ENCODE assay signal across 8 mouse cellular contexts in the genomic region with DNA sequence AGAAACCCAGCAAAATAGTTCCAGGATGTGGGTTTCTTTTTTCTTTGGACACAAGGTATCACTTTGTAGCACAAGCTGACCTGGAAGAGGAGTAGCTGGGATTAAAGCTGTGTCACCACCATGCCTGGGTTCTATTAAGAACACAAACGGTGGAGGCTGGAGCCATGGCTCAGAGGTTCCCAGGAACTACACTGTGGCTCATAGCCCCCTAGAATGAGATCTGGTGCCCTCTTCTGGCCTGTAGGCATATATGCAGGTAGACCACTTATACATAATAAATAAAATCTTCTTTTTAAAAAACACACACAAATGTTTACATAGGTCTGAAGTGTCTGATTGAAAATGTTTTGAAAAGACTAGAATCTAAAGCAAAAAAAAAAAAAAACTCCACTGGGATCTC. TPM values are rescaled to one million over a fixed set of nuclear protein-coding genes. Genes with fewer than 3 reads are reported as not detected.
DNase-seq lines count a peak whose midpoint lies in the region; ATAC-seq and TF ChIP-seq lines count a peak whose summit lies in the region.

No protein-coding gene starts in this region.

- H3K27ac ChIP-seq in MEL (ENCODE audit: control insufficient read depth, low read depth, low read length) = no peak overlapping the region
- no peak overlapping the region for H3K27ac ChIP-seq in cerebellum, adult 2 months (ENCODE audit: insufficient read depth, low read length)
- no peak overlapping the region for H3K27ac ChIP-seq in limb, embryonic 14.5 days (replicated peaks; ENCODE audit: low read depth, low read length)
- H3K27ac ChIP-seq in neural tube, embryonic 15.5 days (replicated peaks) = no peak overlapping the region

- no peak overlapping the region for H3K4me2 ChIP-seq in limb, embryonic 14.5 days (replicated peaks; ENCODE audit: low read depth, low read length, severe bottlenecking)
- H3K4me2 ChIP-seq in neural tube, embryonic 15.5 days = no peak overlapping the region

- 0% methylated on average over 1 of the region's 1 CpGs for WGBS in cerebellum, adult 2 months
- 0% methylated on average over 1 of the region's 1 CpGs for WGBS in limb, embryonic 14.5 days
- 3% methylated on average over 1 of the region's 1 CpGs for WGBS in neural tube, embryonic 15.5 days

- no peak overlapping the region for H3K4me3 ChIP-seq in MEL (ENCODE audit: control insufficient read depth in 1 of 2, insufficient read depth in 1 of 2, low read depth in 2 of 2, low read length in 2 of 2)
- H3K4me3 ChIP-seq in cerebellum, adult 2 months (replicated peaks; ENCODE audit: insufficient read depth, low read depth, low read length) = no peak overlapping the region
- H3K4me3 ChIP-seq in limb, embryonic 14.5 days (replicated peaks; ENCODE audit: low read length) = no peak overlapping the region
- H3K4me3 ChIP-seq in neural tube, embryonic 15.5 days (replicated peaks) = no peak overlapping the region

- H3K4me1 ChIP-seq in MEL (ENCODE audit: control insufficient read depth in 1 of 2, insufficient read depth in 2 of 2, low read length in 2 of 2) = no peaks in the 10 kb centered on the region
- no peaks in the 10 kb centered on the region; the same call in none of the 2 replicates for H3K4me1 ChIP-seq in cerebellum, adult 2 months (ENCODE audit: control insufficient read depth, insufficient read depth, low read length)
- no peaks in the 10 kb centered on the region for H3K4me1 ChIP-seq in limb, embryonic 14.5 days (ENCODE audit: control insufficient read depth, insufficient read depth, low read length)
- no peaks in the 10 kb centered on the region for H3K4me1 ChIP-seq in neural tube, embryonic 15.5 days

- TF ChIP-seq CTCF in MEL (IDR thresholded peaks at IDR 0.05 in 2 of 3, conservative IDR thresholded peaks at IDR 0.05 in 1 of 3; ENCODE audit: control insufficient read depth in 1 of 3, insufficient read depth in 1 of 3, low read depth in 2 of 3, low read length in 3 of 3, poor library complexity in 1 of 3, severe bottlenecking in 1 of 3) = peak; percentile 55 to 59 (median 56)
- TF ChIP-seq CTCF in cerebellum, adult 2 months (IDR thresholded peaks at IDR 0.05; ENCODE audit: borderline replicate concordance, insufficient read depth, low read depth, low read length) = peak; percentile 66; the same call in 1 of the 2 replicates

- DNase-seq in left cerebral cortex, adult 18-20 months (ENCODE audit: low spot score in 2 of 2) = peak; percentile 23 to 50
- DNase-seq in left cerebral cortex, adult 8-10 months (ENCODE audit: low spot score in 2 of 2) = no peak
- peak; percentile 73 for DNase-seq in MEL (ENCODE audit: low read depth, low spot score)
- DNase-seq in cerebellum, adult 2 months = peak; percentile 39 to 40
- peak; percentile 43 for DNase-seq in limb, embryonic 14.5 days (ENCODE audit: low spot score)
- DNase-seq in urinary bladder, adult 2 months (ENCODE audit: low spot score) = no peak

- H3K27me3 ChIP-seq in MEL (ENCODE audit: control insufficient read depth in 1 of 2, insufficient read depth in 2 of 2, low read length in 2 of 2) = no peaks in the 10 kb centered on the region
- H3K27me3 ChIP-seq in cerebellum, adult 2 months (ENCODE audit: control insufficient read depth, insufficient read depth, low read length) = no peaks in the 10 kb centered on the region
- no peaks in the 10 kb centered on the region for H3K27me3 ChIP-seq in limb, embryonic 14.5 days (ENCODE audit: control insufficient read depth, insufficient read depth, low read length)
- no peaks in the 10 kb centered on the region for H3K27me3 ChIP-seq in neural tube, embryonic 15.5 days (replicated peaks)

- no peak overlapping the region for H3K9ac ChIP-seq in MEL (ENCODE audit: control insufficient read depth, low read depth, low read length, poor library complexity, severe bottlenecking)
- H3K9ac ChIP-seq in limb, embryonic 14.5 days (ENCODE audit: low read depth, low read length, severe bottlenecking) = no peak overlapping the region
- H3K9ac ChIP-seq in neural tube, embryonic 15.5 days (replicated peaks) = no peak overlapping the region

- TF ChIP-seq POLR2A in MEL (IDR thresholded peaks at IDR 0.05; ENCODE audit: control insufficient read depth in 1 of 2, insufficient read depth in 1 of 2, low read depth in 1 of 2, low read length in 2 of 2, poor library complexity in 1 of 2) = no peak
- no peak for TF ChIP-seq POLR2A in cerebellum, adult 2 months (IDR thresholded peaks at IDR 0.05; ENCODE audit: borderline replicate concordance, insufficient read depth, low read length)
- TF ChIP-seq POLR2A in limb, embryonic 14.5 days (IDR thresholded peaks at IDR 0.05; ENCODE audit: borderline replicate concordance, extremely low read depth, insufficient read depth, insufficient read length) = no peak

- TF ChIP-seq RAD21 in MEL (IDR thresholded peaks at IDR 0.05; ENCODE audit: low read depth, low read length) = peak; percentile 41

- ATAC-seq in granulocyte monocyte progenitor cell, adult 5-6 weeks (replicated peaks; ENCODE audit: poor library complexity, severe bottlenecking) = peak; percentile 85
- 0 out of 2 replicates have a peak, but pooled peaks have one; percentile 46 for ATAC-seq in limb, embryonic 14.5 days (ENCODE audit: low FRiP score, low read depth)
- ATAC-seq in neural tube, embryonic 15.5 days (ENCODE audit: low FRiP score) = peak; percentile 76

- no peaks in the 10 kb centered on the region for H3K9me3 ChIP-seq in MEL (replicated peaks; ENCODE audit: insufficient read depth, low read length)
- H3K9me3 ChIP-seq in limb, embryonic 14.5 days (ENCODE audit: control insufficient read depth, low read length) = no peaks in the 10 kb centered on the region
- no peaks in the 10 kb centered on the region for H3K9me3 ChIP-seq in neural tube, embryonic 15.5 days (replicated peaks)

- H3K36me3 ChIP-seq in MEL (ENCODE audit: control insufficient read depth in 1 of 2, insufficient read depth in 2 of 2, low read length in 2 of 2) = peaks cover 0 to 39% of the 10 kb centered on the region in 2 experiments; a peak in 2 of 4 replicates
- H3K36me3 ChIP-seq in limb, embryonic 14.5 days (ENCODE audit: control insufficient read depth, insufficient read depth, low read length) = peaks cover 41% of the 10 kb centered on the region
- H3K36me3 ChIP-seq in neural tube, embryonic 15.5 days = peaks cover 23% of the 10 kb centered on the region

- H3K79me2 ChIP-seq in MEL (ENCODE audit: control insufficient read depth, insufficient read depth, low read length, poor library complexity) = no peaks in the 10 kb centered on the region

- no peak for TF ChIP-seq EP300 in MEL (IDR thresholded peaks at IDR 0.05; ENCODE audit: low read depth in 1 of 2, low read length in 2 of 2)

TF ChIP-seq in MEL, 35 proteins besides CTCF, POLR2A, EP300 and RAD21:
- TF ChIP-seq ZC3H11A (IDR thresholded peaks at IDR 0.05; ENCODE audit: low read depth, low read length) (peak; percentile 27; the same call in 1 of the 2 replicates), CHD2 (IDR thresholded peaks at IDR 0.05; ENCODE audit: low read length) (no peak), SMC3 (IDR thresholded peaks at IDR 0.05; ENCODE audit: low read depth, low read length) (peak; percentile 54), ZMIZ1 (IDR thresholded peaks at IDR 0.05; ENCODE audit: low read depth, low read length) (no peak)

RNA-seq across cellular contexts. Expression of gene Zdhhc17, which starts 33.9 kb away (rescaled TPM):
- 100 to 1,000 TPM; 115 to 121 TPM for total RNA-seq in left cerebral cortex, adult 18-20 months (2021)
- 100 to 1,000 TPM; 117 to 128 (median 122) TPM for total RNA-seq in left cerebral cortex, adult 8-10 months (2022)
- 16.6 and 16.7 TPM in 2 replicates for total RNA-seq in MEL (2012; rRNA removed)
- polyA plus RNA-seq in MEL (2012; ENCODE audit: insufficient read depth in 1 of 2, insufficient read length in 2 of 2, low read depth in 1 of 2, low replicate concordance in 2 of 2, missing spikeins in 1 of 2) = 10 to 100 TPM in 1 of 2 experiments, not detected in 1; 14.9 TPM
- 112 and 131 TPM in 2 replicates for polyA plus RNA-seq in cerebellum, adult 2 months (2012; rRNA removed)
- 24.2 and 26.7 TPM in 2 replicates for total RNA-seq in granulocyte monocyte progenitor cell, adult 5-6 weeks (2014; fragmentation: Nextera tagmentation)
- 15.3 and 22.0 TPM in 2 replicates for total RNA-seq in granulocyte monocyte progenitor cell, adult 5-6 weeks (2017)
- 41.8 and 49.7 TPM in 2 replicates for polyA plus RNA-seq in limb, embryonic 14.5 days (2012; rRNA removed)
- 25.0 and 31.4 TPM in 2 replicates for polyA plus RNA-seq in limb, embryonic 14.5 days (2014; fragmentation: Nextera tagmentation; extraction: Ambion mirVana)
- polyA plus RNA-seq in neural tube, embryonic 15.5 days (2015; fragmentation: Nextera tagmentation; extraction: Ambion mirVana) = 49.0 and 53.5 TPM in 2 replicates
- 21.7 and 24.9 TPM in 2 replicates for polyA plus RNA-seq in urinary bladder, adult 2 months (2012; rRNA removed)

RNA-seq across cellular contexts. Expression of gene Csrp2, which starts 56.5 kb away (rescaled TPM):
- total RNA-seq in left cerebral cortex, adult 18-20 months (2021) = 1 to 10 TPM; 6.4 to 8.6 TPM
- total RNA-seq in left cerebral cortex, adult 8-10 months (2022) = 10 to 100 TPM in 1 of 4 experiments, 1 to 10 TPM in 3; 5.6 to 10.2 (median 8.4) TPM
- total RNA-seq in MEL (2012; rRNA removed) = 4.8 and 8.3 TPM in 2 replicates
- polyA plus RNA-seq in MEL (2012; ENCODE audit: insufficient read depth in 1 of 2, insufficient read length in 2 of 2, low read depth in 1 of 2, low replicate concordance in 2 of 2, missing spikeins in 1 of 2) = 10 to 100 TPM in 1 of 2 experiments, not detected in 1; 19.6 TPM
- polyA plus RNA-seq in cerebellum, adult 2 months (2012; rRNA removed) = 14.1 and 14.3 TPM in 2 replicates
- total RNA-seq in granulocyte monocyte progenitor cell, adult 5-6 weeks (2014; fragmentation: Nextera tagmentation) = 38.3 and 53.6 TPM in 2 replicates
- total RNA-seq in granulocyte monocyte progenitor cell, adult 5-6 weeks (2017) = 85.8 and 119 TPM in 2 replicates
- 124 and 168 TPM in 2 replicates for polyA plus RNA-seq in limb, embryonic 14.5 days (2012; rRNA removed)
- polyA plus RNA-seq in limb, embryonic 14.5 days (2014; fragmentation: Nextera tagmentation; extraction: Ambion mirVana) = 155 and 170 TPM in 2 replicates
- 146 and 165 TPM in 2 replicates for polyA plus RNA-seq in neural tube, embryonic 15.5 days (2015; fragmentation: Nextera tagmentation; extraction: Ambion mirVana)
- 370 and 450 TPM in 2 replicates for polyA plus RNA-seq in urinary bladder, adult 2 months (2012; rRNA removed)

Comparison
In these comparisons a context has a peak if more than half of its experiments do, and no peak if none do; other contexts are left out.
1. DNase-seq: peak in left cerebral cortex, adult 18-20 months (2 of 2), MEL (single experiment), cerebellum, adult 2 months (2 of 2) and limb, embryonic 14.5 days (single experiment); none in left cerebral cortex, adult 8-10 months (0 of 2) and urinary bladder, adult 2 months (single experiment).
2. Peak in every context shown above with its lines, with median percentiles within 50 percentile points of each other: ATAC-seq.